Mouse (Mus musculus) brain, adult 10 weeks (tissue): ENCODE measurements around the gene Sst. TPM values are rescaled to one million over a fixed set of nuclear protein-coding genes. Genes with fewer than 3 reads are reported as not detected.

Experiments
- polyA plus RNA-seq: library from polyadenylated mRNA; stranded (reverse); fragments of 350-450 nt; fragmentation: Illumina TruSeq; extraction: RNeasy Lipid Tissue Mini Kit (QIAGEN cat#74804); gene quantifications from one replicate; pipeline ENCODE4 v1.2.3, GENCODE M21; 2015; ENCODE audit warnings: low read depth, low replicate concordance

Sst gene
- 640 TPM for polyA plus RNA-seq

GRCm38 (mm10) chr16:23890636-23891035, at the start of gene Sst:
TSS of gene Sst (minus strand) at chr16:23890958.

GRCm38 (mm10) chr16:23932294-23932693, 41.5 kb upstream of the Sst start, which contains the start of gene Rtp2:
TSS of gene Rtp2 (minus strand) at chr16:23932394.

Other genes with a start within 250 kb of the Sst start
- gene Rtp2, start 41.4 kb upstream of the Sst start, polyA plus RNA-seq, result not detected
- gene Gm37419, start 97.5 kb upstream of the Sst start, polyA plus RNA-seq, result not detected
- 18.7 TPM for gene Bcl6, start 97.9 kb upstream of the Sst start, polyA plus RNA-seq